Mouse (Mus musculus) MEL (cell line): ENCODE measurements around the gene Phtf2. TPM values are rescaled to one million over a fixed set of nuclear protein-coding genes. Genes with fewer than 3 reads are reported as not detected.
A peak's percentile ranks its signal among the peaks of the same experiment; 100 is the strongest.

ENCODE experiments used
- DNase-seq: peaks from one replicate; pipeline ENCODE4 v3.0.0; 2011; ENCODE audit warnings: low read depth, low spot score
- H3K27ac ChIP-seq: 2 replicates; pipeline ENCODE4 v1.5.1; 2012; ENCODE audit warnings: low read depth, mild to moderate bottlenecking, control low read depth, low read length, moderate library complexity; ENCODE audit not compliant: control insufficient read depth
- H3K27me3 ChIP-seq, 2 experiments: fragments of 150-350 bp in 1 of 2; sonication (generic) in 1 of 2; 2 replicates each; pipeline ENCODE4 v1.6.1; 2012; ENCODE audit warnings: low read length in 2 of 2, mild to moderate bottlenecking in 2 of 2, improper control_type of control experiment in 1 of 2, moderate library complexity in 1 of 2; ENCODE audit not compliant: insufficient read depth in 2 of 2, control insufficient read depth in 1 of 2
- H3K36me3 ChIP-seq, 2 experiments: 2 replicates each; pipeline ENCODE4 v1.6.1; 2012 to 2014; ENCODE audit warnings: low read length in 2 of 2, improper control_type of control experiment in 1 of 2, inconsistent platforms in 1 of 2, mild to moderate bottlenecking in 1 of 2; ENCODE audit not compliant: insufficient read depth in 2 of 2, control insufficient read depth in 1 of 2
- H3K4me1 ChIP-seq, 2 experiments: fragments of 150-350 bp in 1 of 2; sonication (generic) in 1 of 2; 2 replicates each; pipeline ENCODE4 v1.6.1; 2012; ENCODE audit warnings: low read length in 2 of 2, improper control_type of control experiment in 1 of 2, mild to moderate bottlenecking in 1 of 2; ENCODE audit not compliant: insufficient read depth in 2 of 2, control insufficient read depth in 1 of 2
- H3K4me3 ChIP-seq, 2 experiments: fragments of 150-350 bp in 1 of 2; sonication (generic) in 1 of 2; 2 replicates each; pipeline ENCODE4 v1.5.1; 2012; ENCODE audit warnings: low read depth in 2 of 2, low read length in 2 of 2, mild to moderate bottlenecking in 2 of 2, moderate library complexity in 2 of 2, control low read depth in 1 of 2, improper control_type of control experiment in 1 of 2; ENCODE audit not compliant: control insufficient read depth in 1 of 2, insufficient read depth in 1 of 2
- H3K79me2 ChIP-seq: 2 replicates; pipeline ENCODE4 v1.6.1; 2012; ENCODE audit warnings: mild to moderate bottlenecking, low read length, moderate library complexity; ENCODE audit not compliant: control insufficient read depth, poor library complexity, insufficient read depth
- H3K9ac ChIP-seq: 2 replicates; pipeline ENCODE4 v1.6.1; 2012; ENCODE audit warnings: low read depth, mild to moderate bottlenecking, control low read depth, low read length, moderate library complexity; ENCODE audit not compliant: control insufficient read depth, poor library complexity, severe bottlenecking
- H3K9me3 ChIP-seq: fragments of 150-350 bp; sonication (generic); replicated peaks from 2 replicates; pipeline ENCODE4 v1.6.1; 2012; ENCODE audit warnings: mild to moderate bottlenecking, low read length, improper control_type of control experiment, moderate library complexity; ENCODE audit not compliant: insufficient read depth
- GABPA ChIP-seq: IDR thresholded peaks from 2 replicates; pipeline ENCODE4 v1.6.1; 2012; ENCODE audit warnings: low read depth, mild to moderate bottlenecking, inconsistent platforms, low read length, improper control_type of control experiment, moderate library complexity
- GATA1 ChIP-seq: IDR thresholded peaks from 2 replicates; pipeline ENCODE4 v1.6.1; 2011; ENCODE audit warnings: low read depth, low read length, improper control_type of control experiment
- HCFC1 ChIP-seq: IDR thresholded peaks from 2 replicates; pipeline ENCODE4 v1.6.1; 2012; ENCODE audit warnings: low read depth, mild to moderate bottlenecking, inconsistent platforms, low read length, improper control_type of control experiment, moderate library complexity
- MAFK ChIP-seq: IDR thresholded peaks from 2 replicates; pipeline ENCODE4 v1.6.1; 2011; ENCODE audit warnings: low read depth, mild to moderate bottlenecking, low read length, improper control_type of control experiment, borderline replicate concordance
- MXI1 ChIP-seq: IDR thresholded peaks from 2 replicates; pipeline ENCODE4 v1.6.1; 2011; ENCODE audit warnings: mild to moderate bottlenecking, low read depth, low read length, improper control_type of control experiment
- MYC ChIP-seq: IDR thresholded peaks from 2 replicates; pipeline ENCODE4 v1.6.1; 2011; ENCODE audit warnings: low read depth, mild to moderate bottlenecking, low read length, improper control_type of control experiment, moderate library complexity
- NRF1 ChIP-seq: IDR thresholded peaks from 2 replicates; pipeline ENCODE4 v1.6.1; 2014; ENCODE audit warnings: low read depth, mild to moderate bottlenecking, inconsistent platforms, low read length, improper control_type of control experiment, moderate library complexity; ENCODE audit not compliant: poor library complexity, insufficient read depth, severe bottlenecking
- POLR2A ChIP-seq, 2 experiments: IDR thresholded peaks; 2 replicates each; pipeline ENCODE4 v1.6.1; 2011 to 2012; ENCODE audit warnings: low read length in 2 of 2, mild to moderate bottlenecking in 2 of 2, control low read depth in 1 of 2, improper control_type of control experiment in 1 of 2, low read depth in 1 of 2, moderate library complexity in 1 of 2; ENCODE audit not compliant: control insufficient read depth in 1 of 2, insufficient read depth in 1 of 2, poor library complexity in 1 of 2
- SMC3 ChIP-seq: IDR thresholded peaks from 2 replicates; pipeline ENCODE4 v1.6.1; 2011; ENCODE audit warnings: low read depth, low read length, improper control_type of control experiment
- UBTF ChIP-seq: IDR thresholded peaks from 2 replicates; pipeline ENCODE4 v1.6.1; 2012; ENCODE audit warnings: low read depth, mild to moderate bottlenecking, inconsistent platforms, low read length, improper control_type of control experiment, moderate library complexity, borderline replicate concordance; ENCODE audit not compliant: insufficient read depth
- ZMIZ1 ChIP-seq: IDR thresholded peaks from 2 replicates; pipeline ENCODE4 v1.6.1; 2012; ENCODE audit warnings: low read depth, mild to moderate bottlenecking, inconsistent platforms, low read length, improper control_type of control experiment, moderate library complexity
- ZNF384 ChIP-seq: IDR thresholded peaks from 2 replicates; pipeline ENCODE4 v1.6.1; 2012; ENCODE audit warnings: low read depth, mild to moderate bottlenecking, inconsistent platforms, low read length, improper control_type of control experiment
- polyA plus RNA-seq, 2 experiments: library from polyadenylated mRNA; stranded (reverse) in 1 of 2; unstranded in 1 of 2; fragments of >175 nt in 1 of 2; fragments of >200 nt in 1 of 2; gene quantifications; 2 replicates each; pipeline versions ENCODE4 v1.2.1 to v1.2.4; 2012; ENCODE audit warnings: low replicate concordance in 2 of 2, low read depth in 1 of 2; ENCODE audit not compliant: insufficient read length in 2 of 2, insufficient read depth in 1 of 2, missing spikeins in 1 of 2
- total RNA-seq: library from RNA; depleted of rRNA; stranded (reverse); fragments of 300-350 nt; gene quantifications from 2 replicates; pipeline ENCODE4 v1.2.3, GENCODE M21; 2012

The Phtf2 gene
- total and polyA plus RNA-seq, 3 experiments = 20.0 TPM; not detected in 1

GRCm38 (mm10) chr5:20924608-20925007, 42.7 kb upstream of the Phtf2 start:
- TF ChIP-seq HCFC1 = no peak
- TF ChIP-seq UBTF = no peak
- no peak for TF ChIP-seq ZMIZ1
- peaks cover under 1 to 10% of the 10 kb centered on the region in 2 experiments for H3K4me1 ChIP-seq
- no peak overlapping the region for H3K27ac ChIP-seq
- H3K4me3 ChIP-seq = no peak overlapping the region
- no peaks in the 10 kb centered on the region for H3K27me3 ChIP-seq
- peaks cover 19% of the 10 kb centered on the region for H3K79me2 ChIP-seq
- H3K9ac ChIP-seq = no peak overlapping the region
- H3K9me3 ChIP-seq = no peaks in the 10 kb centered on the region
- peaks cover 9 to 29% of the 10 kb centered on the region in 2 experiments for H3K36me3 ChIP-seq
- DNase-seq = no peak

GRCm38 (mm10) chr5:20919566-20919965, 37.6 kb upstream of the Phtf2 start:
- DNase-seq = no peak
- Histone ChIP-seq H3K9ac (no peak overlapping the region), H3K79me2 (peaks cover 10% of the 10 kb centered on the region; the same call in 1 of the 2 replicates), H3K27me3 (no peaks in the 10 kb centered on the region), H3K9me3 (no peaks in the 10 kb centered on the region), H3K27ac (no peak overlapping the region), H3K36me3 (peaks cover 0 to 32% of the 10 kb centered on the region in 2 experiments; a peak in 2 of 4 replicates), H3K4me1 (no peaks in the 10 kb centered on the region), H3K4me3 (no peak overlapping the region)
- TF ChIP-seq POLR2A (IDR thresholded peaks at IDR 0.05; ENCODE audit: control insufficient read depth in 1 of 2, insufficient read depth in 1 of 2, low read depth in 1 of 2, low read length in 2 of 2, poor library complexity in 1 of 2) (no peak), NRF1 (no peak), ZNF384 (no peak), UBTF (no peak), HCFC1 (no peak), MXI1 (no peak), GATA1 (no peak), GABPA (no peak), SMC3 (no peak), MYC (no peak)

GRCm38 (mm10) chr5:20918967-20919366, 37.0 kb upstream of the Phtf2 start:
- Histone ChIP-seq H3K9me3 (no peaks in the 10 kb centered on the region), H3K4me1 (no peaks in the 10 kb centered on the region), H3K9ac (no peak overlapping the region), H3K4me3 (no peak overlapping the region), H3K27ac (no peak overlapping the region)
- TF ChIP-seq MAFK = peak; percentile 90
- TF ChIP-seq MXI1 = no peak
- TF ChIP-seq, all 39 proteins: peak for 1
- DNase-seq = no peak
- H3K27me3 ChIP-seq = no peaks in the 10 kb centered on the region
- peaks cover 0 to 30% of the 10 kb centered on the region in 2 experiments; a peak in 2 of 4 replicates for H3K36me3 ChIP-seq
- H3K79me2 ChIP-seq = peaks cover 10% of the 10 kb centered on the region; the same call in 1 of the 2 replicates
